Mouse (Mus musculus) heart, embryonic 10.5 days (tissue): ENCODE measurements around the gene Fam89b. TPM values are rescaled to one million over a fixed set of nuclear protein-coding genes. Genes with fewer than 3 reads are reported as not detected.

Source experiments
- DNase-seq: peaks from one replicate; pipeline ENCODE4 v3.0.0-alpha.2; 2017; ENCODE audit warnings: low spot score
- H3K27ac ChIP-seq: fragments of 300-500 bp; sonication (generic); 2 replicates; pipeline ENCODE4 v1.5.1; 2016; ENCODE audit warnings: mild to moderate bottlenecking
- H3K27me3 ChIP-seq: fragments of 300-500 bp; sonication (generic); 2 replicates; pipeline ENCODE4 v1.6.1; 2016; ENCODE audit warnings: mild to moderate bottlenecking; ENCODE audit not compliant: poor library complexity, insufficient read depth, severe bottlenecking
- H3K36me3 ChIP-seq: fragments of 300-500 bp; sonication (generic); 2 replicates; pipeline ENCODE4 v1.6.1; 2016; ENCODE audit warnings: mild to moderate bottlenecking, moderate library complexity
- H3K4me1 ChIP-seq: fragments of 300-500 bp; sonication (generic); 2 replicates; pipeline ENCODE4 v1.6.1; 2016; ENCODE audit warnings: mild to moderate bottlenecking
- H3K4me3 ChIP-seq: fragments of 300-500 bp; sonication (generic); 2 replicates; pipeline ENCODE4 v1.5.1; 2016; ENCODE audit warnings: mild to moderate bottlenecking, moderate library complexity
- H3K9me3 ChIP-seq: fragments of 300-500 bp; sonication (generic); 2 replicates; pipeline ENCODE4 v1.6.1; 2016; ENCODE audit warnings: mild to moderate bottlenecking, moderate library complexity
- WGBS: fragments of 180-500 bp; shearing (Covaris S2); methylation state at CpG from one replicate; pipeline ENCODE4 v1.1.7; 2016; 5-methylcytosine and 5-hydroxymethylcytosine counted together
- polyA plus RNA-seq: library from polyadenylated mRNA; unstranded; fragments of >200 nt; fragmentation: Nextera tagmentation; extraction: Ambion mirVana; gene quantifications from 2 replicates; pipeline ENCODE4 v1.2.1, GENCODE M21; 2016

Fam89b gene
- polyA plus RNA-seq, 1 experiment from 2014 or later = 88.9 TPM

DNA sequence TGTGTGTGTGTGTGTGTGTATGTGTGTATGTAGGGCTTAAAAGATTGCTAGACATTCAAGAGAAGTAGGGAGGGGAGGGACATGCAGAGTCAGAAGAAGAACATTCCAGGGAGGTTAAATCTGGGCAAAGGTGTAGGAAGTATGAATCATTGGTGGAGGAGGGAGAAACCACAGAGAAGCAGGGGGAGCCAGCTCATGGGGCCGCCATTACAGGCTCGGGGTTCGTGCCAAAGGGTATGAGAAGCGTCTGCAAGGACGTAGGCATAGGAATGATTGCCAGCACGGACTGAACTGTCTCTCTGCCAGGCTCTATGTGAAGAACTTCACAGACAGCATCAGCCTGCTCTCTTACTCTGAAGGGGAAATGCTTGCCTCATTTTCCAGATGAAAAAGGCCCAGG lies 20.0 kb upstream of the Fam89b start:
- Histone ChIP-seq H3K36me3 (no peaks in the 10 kb centered on the region), H3K4me1 (peaks cover 38% of the 10 kb centered on the region), H3K27ac (no peak overlapping the region), H3K4me3 (no peak overlapping the region), H3K27me3 (peaks cover 98% of the 10 kb centered on the region), H3K9me3 (no peaks in the 10 kb centered on the region)
- 80% methylated on average over 6 of the region's 6 CpGs for WGBS
- DNase-seq = no peak

DNA sequence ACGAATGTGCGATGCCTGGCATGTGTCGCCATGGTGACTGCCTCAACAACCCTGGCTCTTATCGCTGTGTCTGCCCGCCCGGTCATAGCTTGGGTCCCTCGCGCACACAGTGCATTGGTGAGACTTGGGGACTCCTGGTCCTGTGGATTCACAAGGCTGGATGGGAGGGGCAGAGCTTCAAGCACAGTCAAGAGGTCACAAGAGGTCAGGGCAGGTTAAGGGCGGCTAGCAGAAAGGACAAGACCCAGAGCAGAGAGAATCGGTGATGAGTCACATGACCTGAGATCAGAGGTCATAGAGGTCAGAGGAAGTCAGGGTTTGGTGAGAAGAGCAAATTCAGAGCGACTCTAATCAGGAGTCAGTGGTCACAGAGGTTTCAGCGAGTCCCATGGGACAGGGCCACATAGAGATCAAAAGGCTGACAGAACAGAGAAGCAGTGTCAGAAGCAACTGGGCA lies 17.5 kb upstream of the Fam89b start:
- H3K9me3 ChIP-seq = no peaks in the 10 kb centered on the region
- H3K36me3 ChIP-seq = no peaks in the 10 kb centered on the region
- WGBS = 29% methylated on average over 12 of the region's 12 CpGs
- 0 out of 2 replicates have a peak overlapping the region, but pooled peaks have one; percentile 17 for H3K27ac ChIP-seq
- peak overlapping the region; percentile 5; the same call in 1 of the 2 replicates for H3K4me3 ChIP-seq
- no peak for DNase-seq
- H3K27me3 ChIP-seq = peaks cover 98% of the 10 kb centered on the region
- peaks cover 55% of the 10 kb centered on the region for H3K4me1 ChIP-seq

DNA sequence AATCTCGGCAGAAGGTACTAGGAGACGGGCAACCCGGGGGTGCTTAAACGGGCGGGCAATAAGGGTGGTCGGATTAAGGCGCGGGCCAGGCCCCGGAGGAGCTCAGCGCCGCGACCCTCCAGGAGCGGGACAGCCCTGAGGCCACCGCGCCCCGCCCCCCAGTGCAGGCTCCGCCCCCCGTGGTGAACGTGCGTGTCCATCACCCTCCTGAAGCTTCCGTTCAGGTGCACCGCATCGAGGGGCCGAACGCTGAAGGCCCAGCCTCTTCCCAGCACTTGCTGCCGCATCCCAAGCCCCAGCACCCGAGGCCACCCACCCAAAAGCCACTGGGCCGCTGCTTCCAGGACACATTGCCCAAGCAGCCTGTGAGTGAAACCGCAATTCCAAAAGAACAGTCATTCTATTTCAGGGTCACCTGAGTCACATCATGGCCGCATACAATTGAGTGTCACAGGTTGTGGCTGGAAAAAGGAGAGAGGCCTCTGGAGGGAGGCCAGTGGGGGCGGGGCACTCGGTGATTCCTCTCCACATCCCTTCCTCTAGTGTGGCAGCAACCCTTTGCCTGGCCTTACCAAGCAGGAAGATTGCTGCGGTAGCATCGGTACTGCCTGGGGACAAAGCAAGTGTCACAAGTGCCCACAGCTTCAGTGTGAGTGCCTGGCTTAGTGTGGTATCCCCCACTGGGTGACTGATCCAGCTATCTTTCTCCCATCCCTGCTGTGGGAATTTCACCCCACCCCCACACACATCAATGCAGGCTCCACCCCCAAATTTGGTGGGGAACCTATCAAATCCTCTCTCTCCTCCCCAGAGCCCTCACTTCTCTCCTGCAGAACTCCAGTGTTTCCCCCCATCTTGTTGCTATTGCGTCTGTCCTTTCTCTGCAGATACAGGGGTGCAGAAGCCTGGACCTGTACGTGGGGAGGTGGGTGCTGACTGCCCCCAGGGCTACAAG lies 16.6 kb upstream of the Fam89b start:
- Histone ChIP-seq H3K36me3 (no peaks in the 10 kb centered on the region), H3K27ac (peak overlapping the region; percentile 70), H3K4me3 (peak overlapping the region; percentile 55), H3K27me3 (peaks cover 96% of the 10 kb centered on the region), H3K9me3 (no peaks in the 10 kb centered on the region), H3K4me1 (peaks cover 55% of the 10 kb centered on the region)
- DNase-seq = no peak
- WGBS = 8% methylated on average over 35 of the region's 36 CpGs

DNA sequence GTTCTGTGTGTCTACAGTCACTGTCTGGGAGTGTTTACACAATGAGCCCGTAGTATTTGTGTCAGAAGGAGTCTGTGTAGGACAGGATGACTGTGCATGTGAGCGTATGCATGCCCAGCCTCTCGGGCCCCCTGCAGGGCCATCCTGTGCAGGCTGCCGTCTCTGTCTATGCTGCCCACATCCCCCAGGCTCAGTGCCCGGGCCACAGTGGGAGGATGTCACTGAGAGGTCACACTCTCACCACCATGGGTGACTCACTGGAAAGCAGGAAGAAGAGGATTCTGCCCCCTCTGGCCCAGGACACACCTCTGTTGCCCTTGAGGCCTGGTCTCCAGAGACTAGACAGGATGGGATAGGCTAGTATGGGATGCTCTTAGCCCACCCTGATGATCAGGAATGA lies 14.1 kb upstream of the Fam89b start:
- Histone ChIP-seq H3K9me3 (no peaks in the 10 kb centered on the region), H3K4me1 (peaks cover 59% of the 10 kb centered on the region), H3K27ac (no peak overlapping the region), H3K4me3 (peak overlapping the region; percentile 6; the same call in 1 of the 2 replicates), H3K36me3 (no peaks in the 10 kb centered on the region; the same call in 1 of the 2 replicates), H3K27me3 (peaks cover 96% of the 10 kb centered on the region)
- DNase-seq = no peak
- 66% methylated on average over 5 of the region's 5 CpGs for whole genome bisulfite sequencing

DNA sequence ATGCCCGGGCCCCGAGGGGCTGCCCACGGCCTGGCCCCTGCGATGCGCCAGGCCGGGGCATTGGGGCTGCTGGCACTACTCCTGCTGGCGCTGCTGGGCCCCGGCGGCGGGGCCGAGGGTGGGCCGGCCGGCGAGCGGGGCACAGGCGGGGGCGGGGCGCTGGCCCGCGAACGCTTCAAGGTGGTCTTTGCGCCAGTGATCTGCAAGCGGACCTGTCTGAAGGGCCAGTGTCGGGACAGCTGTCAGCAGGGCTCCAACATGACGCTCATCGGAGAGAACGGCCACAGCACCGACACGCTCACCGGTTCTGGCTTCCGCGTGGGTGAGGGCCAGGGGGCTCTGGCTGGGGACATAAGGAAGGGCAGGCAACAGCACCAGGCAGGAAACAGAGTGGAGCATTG lies 12.8 kb upstream of the Fam89b start:
- no peak for DNase-seq
- under 1% methylated on average over 32 of the region's 32 CpGs for WGBS
- H3K36me3 ChIP-seq = no peaks in the 10 kb centered on the region; the same call in 1 of the 2 replicates
- H3K4me1 ChIP-seq = peaks cover 57% of the 10 kb centered on the region
- H3K9me3 ChIP-seq = no peaks in the 10 kb centered on the region
- H3K27ac ChIP-seq = peak overlapping the region; percentile 89
- peak overlapping the region; percentile 84 for H3K4me3 ChIP-seq
- H3K27me3 ChIP-seq = peaks cover 90% of the 10 kb centered on the region

DNA sequence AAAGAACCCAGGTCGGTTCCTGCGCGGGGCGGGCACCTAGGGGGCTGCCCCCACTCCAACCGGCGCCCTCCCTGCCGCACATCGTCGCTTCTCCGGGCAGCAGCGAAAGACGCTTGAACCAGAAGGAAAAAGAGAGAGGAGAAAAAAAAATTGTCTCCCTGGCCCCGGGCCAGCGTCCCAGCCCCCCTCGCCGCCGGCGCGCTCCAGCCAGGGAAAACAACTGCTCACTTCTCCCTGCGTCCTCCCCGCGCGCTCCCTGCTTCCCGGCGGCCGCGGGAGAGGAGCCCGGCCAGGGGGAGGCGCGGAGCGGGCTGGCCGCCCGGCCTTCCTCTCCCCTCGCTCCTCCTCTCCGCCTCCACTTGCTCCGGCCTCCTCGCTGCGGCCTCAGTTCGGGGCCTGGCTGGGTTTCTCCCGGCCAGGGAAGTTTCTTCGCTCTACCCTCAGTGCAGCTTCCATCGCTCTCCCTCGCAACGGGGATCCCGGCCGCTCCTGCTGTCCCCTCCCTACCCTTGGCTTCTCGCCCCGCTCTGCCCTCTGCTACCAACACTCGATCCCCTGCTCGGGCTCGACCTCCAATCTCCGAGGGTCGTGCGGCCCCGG lies 12.3 kb upstream of the Fam89b start:
- WGBS = under 1% methylated on average over 55 of the region's 55 CpGs
- Histone ChIP-seq H3K4me3 (peak overlapping the region; percentile 84), H3K27ac (peak overlapping the region; percentile 89), H3K4me1 (peaks cover 52% of the 10 kb centered on the region), H3K27me3 (peaks cover 89% of the 10 kb centered on the region), H3K9me3 (no peaks in the 10 kb centered on the region), H3K36me3 (no peaks in the 10 kb centered on the region; the same call in 1 of the 2 replicates)
- DNase-seq = no peak

DNA sequence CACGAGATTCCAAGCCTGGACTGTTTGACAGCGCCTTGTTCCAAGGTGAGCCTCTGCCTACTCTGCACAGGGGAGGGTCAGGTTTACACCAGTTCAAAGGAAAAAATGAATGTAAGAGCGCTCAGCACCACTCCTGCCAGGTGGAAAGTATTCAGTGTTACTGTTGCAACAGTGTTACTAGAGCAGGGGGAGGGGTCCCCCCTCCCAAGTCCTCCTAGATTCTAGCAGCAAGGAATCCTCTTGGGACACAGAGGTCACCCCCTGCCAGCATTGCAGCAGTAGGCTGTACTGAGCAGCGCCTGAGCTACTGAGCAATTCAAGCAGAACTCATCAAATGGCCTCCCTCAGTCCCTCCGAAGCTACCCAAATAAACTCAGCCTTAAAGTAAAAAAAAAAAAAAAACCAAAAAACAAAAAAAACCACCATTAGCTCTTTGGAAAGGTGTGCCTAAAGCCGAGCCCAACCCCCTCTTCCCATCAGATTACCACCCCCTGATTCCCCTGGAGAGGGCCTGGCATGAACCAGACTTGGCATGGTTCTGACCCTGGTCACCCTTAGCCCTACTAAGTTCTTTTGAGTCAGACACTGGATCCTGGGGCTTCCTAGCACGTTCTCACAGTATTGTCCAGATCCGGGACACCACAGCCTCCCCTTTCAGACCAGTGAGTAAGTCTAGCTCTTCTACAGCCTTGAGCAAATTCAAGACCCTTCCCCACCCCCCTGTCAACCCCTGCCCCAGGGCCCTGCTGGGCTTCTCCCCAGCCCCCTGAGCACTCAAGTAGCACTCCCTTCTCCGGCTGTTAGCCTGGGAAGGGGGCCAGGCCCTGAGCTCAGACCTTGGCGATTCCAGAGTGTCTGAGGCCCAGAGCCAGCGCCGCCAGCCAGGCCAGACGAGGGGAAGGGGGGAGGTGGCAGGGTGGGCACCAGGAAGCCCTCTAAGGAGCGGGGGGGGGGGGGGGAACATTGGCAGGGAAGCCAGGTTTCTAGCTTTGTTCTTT lies 11.2 kb upstream of the Fam89b start, which contains the start of gene Ltbp3:
Gene Ltbp3, plus strand, starts transcription at position 585 of the 998 bp plus-strand sequence.
- Histone ChIP-seq H3K4me1 (peaks cover 41% of the 10 kb centered on the region), H3K27ac (peak within 1 kb of the TSS; percentile 89), H3K36me3 (no peaks in the 10 kb centered on the region; the same call in 1 of the 2 replicates), H3K4me3 (peak within 1 kb of the TSS; percentile 84), H3K27me3 (peaks cover 88% of the 10 kb centered on the region), H3K9me3 (no peaks in the 10 kb centered on the region)
- no peak for DNase-seq
- WGBS = 20% methylated on average over 12 of the region's 14 CpGs

DNA sequence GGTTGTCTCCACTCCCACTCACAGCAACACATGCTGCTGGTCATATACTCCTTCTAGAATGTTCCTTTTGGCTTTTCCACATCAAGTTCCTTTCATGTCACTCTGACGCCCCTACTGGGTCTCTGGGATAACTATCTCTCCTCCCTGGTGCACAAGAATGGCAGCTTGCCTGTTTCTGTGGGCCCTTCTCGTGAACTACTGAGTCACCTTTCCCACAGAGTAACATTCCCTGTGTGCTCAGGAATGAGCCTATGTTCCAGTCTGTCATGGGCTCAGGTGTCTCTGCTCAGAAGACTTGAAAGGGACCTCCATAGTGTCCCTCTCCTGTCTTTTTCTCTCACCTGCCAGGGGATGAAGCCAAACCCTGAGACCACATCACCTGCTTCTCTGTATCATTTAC lies 10.0 kb upstream of the Fam89b start:
- WGBS = 45% methylated on average over 2 of the region's 2 CpGs
- no peaks in the 10 kb centered on the region for H3K9me3 ChIP-seq
- DNase-seq = no peak
- H3K27me3 ChIP-seq = peaks cover 83% of the 10 kb centered on the region
- peaks cover 36% of the 10 kb centered on the region for H3K4me1 ChIP-seq
- no peaks in the 10 kb centered on the region; the same call in 1 of the 2 replicates for H3K36me3 ChIP-seq
- H3K27ac ChIP-seq = no peak overlapping the region
- H3K4me3 ChIP-seq = no peak overlapping the region; the same call in 1 of the 2 replicates

DNA sequence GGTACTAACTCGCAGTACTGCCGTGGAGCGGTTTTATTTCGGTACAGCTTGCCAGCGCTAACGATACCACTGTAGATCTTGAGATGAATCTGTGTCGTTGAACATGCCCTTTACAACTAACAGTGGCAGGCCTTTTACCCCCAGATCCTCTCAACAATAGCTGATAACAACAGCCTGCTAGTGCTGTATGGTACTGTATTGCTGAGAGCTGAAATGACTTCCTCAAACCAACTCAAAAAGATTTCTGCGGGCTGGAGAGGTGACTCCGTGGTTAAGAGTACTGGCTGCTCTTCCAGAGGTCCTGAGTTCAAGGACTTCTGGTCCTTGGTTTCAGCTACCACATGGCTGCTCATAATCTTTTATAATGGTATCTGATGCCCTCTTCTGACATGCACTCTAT lies 4.9 kb upstream of the Fam89b start:
- Histone ChIP-seq H3K9me3 (no peaks in the 10 kb centered on the region), H3K4me1 (peaks cover 22% of the 10 kb centered on the region), H3K27me3 (peaks cover 34% of the 10 kb centered on the region), H3K27ac (no peak overlapping the region), H3K4me3 (no peak overlapping the region), H3K36me3 (peaks cover 8% of the 10 kb centered on the region)
- DNase-seq = no peak
- WGBS = 81% methylated on average over 9 of the region's 9 CpGs

DNA sequence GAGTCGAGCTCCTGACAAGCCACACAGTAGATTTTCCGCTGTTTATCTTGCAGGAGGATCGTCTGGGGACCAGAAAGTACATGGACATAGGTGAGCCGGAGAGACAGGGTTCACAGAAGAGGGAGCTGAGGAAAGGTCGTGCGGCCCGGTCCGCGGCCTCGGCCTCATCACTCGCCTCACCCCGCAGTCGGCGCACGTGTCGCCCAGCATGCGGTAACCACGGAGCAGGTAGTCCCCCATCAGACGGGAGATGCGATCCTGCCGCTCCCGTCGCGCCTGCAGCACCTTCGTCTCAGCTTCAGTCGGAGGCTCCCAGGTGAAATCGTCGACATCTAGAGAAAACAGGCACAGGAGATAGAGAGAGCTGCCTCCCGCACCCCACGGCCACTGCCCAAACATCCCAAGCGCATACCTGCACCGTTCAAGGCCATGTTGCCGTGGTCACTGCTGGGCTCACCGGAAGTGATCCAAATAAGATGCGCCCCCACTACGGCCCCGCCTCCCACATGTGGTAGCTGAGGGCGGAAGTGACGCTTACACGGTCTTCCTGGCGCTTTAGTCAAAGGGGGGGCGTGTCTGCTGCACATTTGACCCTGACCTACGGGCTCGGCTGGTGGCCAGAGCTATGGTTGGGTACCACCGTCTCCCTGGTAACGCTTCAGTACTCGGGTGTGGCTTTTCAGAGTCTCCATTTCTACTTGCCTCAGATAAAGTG lies 2.0 kb upstream of the Fam89b start:
- peak; percentile 98 for DNase-seq
- Histone ChIP-seq H3K27ac (peak overlapping the region; percentile 79), H3K36me3 (peaks cover 8% of the 10 kb centered on the region), H3K27me3 (peaks cover 14% of the 10 kb centered on the region), H3K9me3 (no peaks in the 10 kb centered on the region), H3K4me1 (peaks cover 48% of the 10 kb centered on the region), H3K4me3 (peak overlapping the region; percentile 89)
- WGBS = under 1% methylated on average over 47 of the region's 47 CpGs

DNA sequence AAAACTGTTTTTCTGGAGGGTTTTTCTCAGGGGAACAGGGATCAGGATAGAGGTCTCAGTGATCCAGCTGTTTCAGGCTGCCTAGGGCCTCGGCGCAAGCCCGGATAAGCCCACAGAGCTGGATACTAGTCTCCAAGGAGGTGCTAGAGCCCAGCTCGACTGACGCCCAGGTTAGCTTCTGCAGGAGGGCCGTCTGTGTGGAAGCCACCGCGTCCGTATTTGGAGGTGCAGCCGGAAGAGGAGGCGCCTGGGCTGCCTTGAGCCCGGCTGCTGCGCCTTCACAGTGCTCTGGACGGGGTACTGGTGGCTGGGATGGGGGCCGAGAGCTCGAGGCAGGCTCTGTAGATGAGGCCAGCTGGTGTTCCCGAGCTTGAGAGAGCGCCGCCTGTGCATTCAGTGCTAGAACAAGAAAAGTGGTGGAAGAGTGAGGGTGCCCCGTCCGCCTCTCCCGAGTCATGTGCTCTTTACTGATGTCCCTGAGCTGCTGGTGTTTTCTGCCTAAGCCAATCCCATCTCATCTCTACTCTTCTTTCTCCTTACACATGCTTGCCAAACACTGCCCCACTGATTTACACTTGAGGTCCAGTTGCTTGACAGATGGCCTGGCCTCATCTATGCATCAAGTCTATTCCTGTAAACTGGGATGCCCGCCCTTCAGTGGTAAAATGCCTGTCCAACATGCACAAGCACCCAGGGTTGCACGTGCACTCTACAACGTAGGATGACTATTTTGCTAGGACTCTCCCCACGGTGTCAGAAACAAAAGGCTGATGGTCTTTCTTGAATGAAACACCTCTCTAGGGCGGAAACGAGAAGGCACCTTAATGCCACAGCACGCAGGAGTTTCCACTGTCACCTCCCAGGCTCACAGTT lies 1.1 kb upstream of the Fam89b start:
- 74% methylated on average over 29 of the region's 29 CpGs for WGBS
- H3K27ac ChIP-seq = peak overlapping the region; percentile 79
- DNase-seq = no peak

More for the DNA sequence above, 1.1 kb upstream of the Fam89b start:
- Histone ChIP-seq H3K9me3 (no peaks in the 10 kb centered on the region), H3K4me1 (peaks cover 55% of the 10 kb centered on the region), H3K36me3 (peaks cover 8% of the 10 kb centered on the region), H3K27me3 (0 out of 2 replicates have a peak, but pooled peaks cover 6% of the 10 kb centered on the region), H3K4me3 (peak overlapping the region; percentile 89)
